Comparison of ENCODE assay signal across 14 mouse cellular contexts in genomic region chr2:144431286-144431825, GRCm38 (mm10).
"Had no signal": no experiment of that assay in that cellular context is flagged by ENCODE, and none has a peak within 500 bp of the region (broad histone marks: within the 10 kb centered on the region; RNA-seq: fewer than 3 reads in every experiment).

No protein-coding gene starts in this region.

- H3K9me3 ChIP-seq: kidney, embryonic 15.5 days; limb, embryonic 12.5 days; liver, embryonic 15.5 days; midbrain, embryonic 13.5 days; neural tube, embryonic 13.5 days had no signal

- H3K36me3 ChIP-seq: kidney, embryonic 15.5 days; limb, embryonic 12.5 days; liver, embryonic 15.5 days; midbrain, embryonic 13.5 days; neural tube, embryonic 13.5 days had no signal

- H3K27me3 ChIP-seq: kidney, embryonic 15.5 days; limb, embryonic 12.5 days; liver, embryonic 15.5 days; midbrain, embryonic 13.5 days; neural tube, embryonic 13.5 days had no signal

- ATAC-seq: lung, postnatal 0 days; midbrain, embryonic 13.5 days had no signal

- H3K9ac ChIP-seq: kidney, embryonic 15.5 days; limb, embryonic 12.5 days; liver, embryonic 15.5 days; midbrain, embryonic 13.5 days; neural tube, embryonic 13.5 days had no signal

- H3K4me3 ChIP-seq: kidney, embryonic 15.5 days; limb, embryonic 12.5 days; liver, embryonic 15.5 days; midbrain, embryonic 13.5 days; neural tube, embryonic 13.5 days had no signal

- DNase-seq: kidney, adult 18-20 months; liver; lung, adult 2 months; lung, postnatal 36 days; right cerebral cortex, adult 18-20 months; right cerebral cortex, postnatal 25 days; thymus, postnatal 4 days had no signal

- H3K27ac ChIP-seq: kidney, embryonic 15.5 days; limb, embryonic 12.5 days; liver, embryonic 15.5 days; midbrain, embryonic 13.5 days; neural tube, embryonic 13.5 days; stomach, postnatal 0 days had no signal

- H3K4me1 ChIP-seq: limb, embryonic 12.5 days; liver, embryonic 15.5 days; midbrain, embryonic 13.5 days; neural tube, embryonic 13.5 days had no signal

- H3K4me2 ChIP-seq: kidney, embryonic 15.5 days; limb, embryonic 12.5 days; liver, embryonic 15.5 days; midbrain, embryonic 13.5 days; neural tube, embryonic 13.5 days had no signal
